Mouse (Mus musculus): ENCODE measurements around the gene Akr7a5. TPM values are rescaled to one million over a fixed set of nuclear protein-coding genes. Genes with fewer than 3 reads are reported as not detected.

Akr7a5 gene
- polyA plus RNA-seq, 1 experiment, result 22.0 TPM

GRCm38 (mm10) chr4:139270168-139270567, 40.4 kb upstream of the Akr7a5 start:
- Histone ChIP-seq H3K4me3 (ENCODE audit: extremely low read depth, insufficient read depth, insufficient read length) (no peak overlapping the region), H3K27ac (ENCODE audit: insufficient read depth, low read length) (no peak overlapping the region), H3K36me3 (ENCODE audit: control insufficient read depth, insufficient read depth, low read length) (peaks cover 29% of the 10 kb centered on the region), H3K27me3 (ENCODE audit: control insufficient read depth, insufficient read depth, low read length) (no peaks in the 10 kb centered on the region), H3K4me1 (ENCODE audit: control insufficient read depth, insufficient read depth, insufficient read length) (no peaks in the 10 kb centered on the region)
- TF ChIP-seq POLR2A (IDR thresholded peaks at IDR 0.05; ENCODE audit: low read depth, low read length) (no peak), CTCF (IDR thresholded peaks at IDR 0.05; ENCODE audit: extremely low read depth, insufficient read depth, insufficient read length, insufficient replicate concordance) (no peak)
- DNase-seq (ENCODE audit: low read depth in 1 of 2, low spot score in 2 of 2), result no peak
- 95% methylated on average over 3 of the region's 3 CpGs for WGBS

- TF ChIP-seq CTCF (IDR thresholded peaks at IDR 0.05; ENCODE audit: extremely low read depth, insufficient read depth, insufficient read length, insufficient replicate concordance), result no peak
- TF ChIP-seq POLR2A (IDR thresholded peaks at IDR 0.05; ENCODE audit: low read depth, low read length), result no peak
- no peak for DNase-seq (ENCODE audit: low read depth in 1 of 2, low spot score in 2 of 2)
- no peaks in the 10 kb centered on the region for H3K4me1 ChIP-seq (ENCODE audit: control insufficient read depth, insufficient read depth, insufficient read length)
- H3K27me3 ChIP-seq (ENCODE audit: control insufficient read depth, insufficient read depth, low read length), result no peaks in the 10 kb centered on the region
- H3K36me3 ChIP-seq (ENCODE audit: control insufficient read depth, insufficient read depth, low read length), result peaks cover 25% of the 10 kb centered on the region
- no peak overlapping the region for H3K4me3 ChIP-seq (ENCODE audit: extremely low read depth, insufficient read depth, insufficient read length)
- no peak overlapping the region for H3K27ac ChIP-seq (ENCODE audit: insufficient read depth, low read length)
- WGBS, result 94% methylated on average over 9 of the region's 9 CpGs
These were observed 39.0 kb upstream of the Akr7a5 start for GRCm38 (mm10) chr4:139271562-139271961.

GRCm38 (mm10) chr4:139272951-139273680, 37.4 kb upstream of the Akr7a5 start:
- TF ChIP-seq POLR2A (IDR thresholded peaks at IDR 0.05; ENCODE audit: low read depth, low read length), result no peak
- no peaks in the 10 kb centered on the region for H3K27me3 ChIP-seq (ENCODE audit: control insufficient read depth, insufficient read depth, low read length)
- peaks cover 26% of the 10 kb centered on the region for H3K36me3 ChIP-seq (ENCODE audit: control insufficient read depth, insufficient read depth, low read length)
- H3K4me1 ChIP-seq (ENCODE audit: control insufficient read depth, insufficient read depth, insufficient read length), result no peaks in the 10 kb centered on the region
- no peak overlapping the region for H3K27ac ChIP-seq (ENCODE audit: insufficient read depth, low read length)
- 95% methylated on average over 10 of the region's 10 CpGs for WGBS
- no peak for DNase-seq (ENCODE audit: low read depth in 1 of 2, low spot score in 2 of 2)
- no peak overlapping the region for H3K4me3 ChIP-seq (ENCODE audit: extremely low read depth, insufficient read depth, insufficient read length)

- Histone ChIP-seq H3K36me3 (ENCODE audit: control insufficient read depth, insufficient read depth, low read length) (peaks cover 20% of the 10 kb centered on the region), H3K27ac (ENCODE audit: insufficient read depth, low read length) (no peak overlapping the region), H3K27me3 (ENCODE audit: control insufficient read depth, insufficient read depth, low read length) (no peaks in the 10 kb centered on the region), H3K4me1 (ENCODE audit: control insufficient read depth, insufficient read depth, insufficient read length) (no peaks in the 10 kb centered on the region), H3K4me3 (ENCODE audit: extremely low read depth, insufficient read depth, insufficient read length) (no peak overlapping the region)
- WGBS, result 92% methylated on average over 7 of the region's 7 CpGs
- TF ChIP-seq POLR2A (IDR thresholded peaks at IDR 0.05; ENCODE audit: low read depth, low read length) (no peak), CTCF (IDR thresholded peaks at IDR 0.05; ENCODE audit: extremely low read depth, insufficient read depth, insufficient read length, insufficient replicate concordance) (no peak)
- DNase-seq (ENCODE audit: low read depth in 1 of 2, low spot score in 2 of 2), result no peak
These were observed 36.0 kb upstream of the Akr7a5 start for GRCm38 (mm10) chr4:139274573-139274972.

GRCm38 (mm10) chr4:139276411-139276810, 34.1 kb upstream of the Akr7a5 start:
- no peak overlapping the region for H3K4me3 ChIP-seq (ENCODE audit: extremely low read depth, insufficient read depth, insufficient read length)
- H3K27ac ChIP-seq (ENCODE audit: insufficient read depth, low read length), result no peak overlapping the region
- 96% methylated on average over 7 of the region's 7 CpGs for WGBS
- DNase-seq (ENCODE audit: low read depth in 1 of 2, low spot score in 2 of 2), result no peak
- H3K27me3 ChIP-seq (ENCODE audit: control insufficient read depth, insufficient read depth, low read length), result no peaks in the 10 kb centered on the region
- no peak for TF ChIP-seq CTCF (IDR thresholded peaks at IDR 0.05; ENCODE audit: extremely low read depth, insufficient read depth, insufficient read length, insufficient replicate concordance)
- H3K4me1 ChIP-seq (ENCODE audit: control insufficient read depth, insufficient read depth, insufficient read length), result no peaks in the 10 kb centered on the region
- peaks cover 32% of the 10 kb centered on the region for H3K36me3 ChIP-seq (ENCODE audit: control insufficient read depth, insufficient read depth, low read length)

- Histone ChIP-seq H3K4me3 (ENCODE audit: extremely low read depth, insufficient read depth, insufficient read length) (no peak overlapping the region), H3K27ac (ENCODE audit: insufficient read depth, low read length) (no peak overlapping the region), H3K36me3 (ENCODE audit: control insufficient read depth, insufficient read depth, low read length) (peaks cover 45% of the 10 kb centered on the region), H3K4me1 (ENCODE audit: control insufficient read depth, insufficient read depth, insufficient read length) (no peaks in the 10 kb centered on the region), H3K27me3 (ENCODE audit: control insufficient read depth, insufficient read depth, low read length) (no peaks in the 10 kb centered on the region)
- TF ChIP-seq CTCF (IDR thresholded peaks at IDR 0.05; ENCODE audit: extremely low read depth, insufficient read depth, insufficient read length, insufficient replicate concordance) (no peak), POLR2A (IDR thresholded peaks at IDR 0.05; ENCODE audit: low read depth, low read length) (no peak)
- WGBS, result 95% methylated on average over 12 of the region's 12 CpGs
- DNase-seq (ENCODE audit: low read depth in 1 of 2, low spot score in 2 of 2), result no peak
These were observed 30.0 kb upstream of the Akr7a5 start for GRCm38 (mm10) chr4:139280530-139280929.

GRCm38 (mm10) chr4:139281791-139282345, 28.7 kb upstream of the Akr7a5 start:
- Histone ChIP-seq H3K36me3 (ENCODE audit: control insufficient read depth, insufficient read depth, low read length) (peaks cover 46% of the 10 kb centered on the region), H3K27ac (ENCODE audit: insufficient read depth, low read length) (no peak overlapping the region)
- DNase-seq (ENCODE audit: low read depth in 1 of 2, low spot score in 2 of 2), result no peak

More at GRCm38 (mm10) chr4:139281791-139282345, 28.7 kb upstream of the Akr7a5 start:
- H3K27me3 ChIP-seq (ENCODE audit: control insufficient read depth, insufficient read depth, low read length), result no peaks in the 10 kb centered on the region
- H3K4me1 ChIP-seq (ENCODE audit: control insufficient read depth, insufficient read depth, insufficient read length), result no peaks in the 10 kb centered on the region
- TF ChIP-seq POLR2A (IDR thresholded peaks at IDR 0.05; ENCODE audit: low read depth, low read length) (no peak), CTCF (IDR thresholded peaks at IDR 0.05; ENCODE audit: extremely low read depth, insufficient read depth, insufficient read length, insufficient replicate concordance) (no peak)
- H3K4me3 ChIP-seq (ENCODE audit: extremely low read depth, insufficient read depth, insufficient read length), result no peak overlapping the region
- 95% methylated on average over 16 of the region's 16 CpGs for WGBS

Measured in spleen, adult 2 months (tissue).